ENCODE assay signal across 25 mouse cellular contexts in genomic region chr4:107196454-107196853, GRCm38 (mm10). TPM values are rescaled to one million over a fixed set of nuclear protein-coding genes. Genes with fewer than 3 reads are reported as not detected.
DNase-seq lines count a peak whose midpoint lies in the region; TF ChIP-seq lines count a peak whose summit lies in the region.
"Had no signal": no experiment of that assay in that cellular context is flagged by ENCODE, and none has a peak within 500 bp of the region (broad histone marks: within the 10 kb centered on the region; RNA-seq: fewer than 3 reads in every experiment).

No protein-coding gene starts in this region.

- 31% methylated on average over 2 of the region's 2 CpGs for WGBS in thymus, adult 2 months

- TF ChIP-seq POLR2A in thymus, adult 2 months (IDR thresholded peaks at IDR 0.05; ENCODE audit: control insufficient read depth, extremely low read depth, insufficient read depth, low read length, poor library complexity): no peak

- TF ChIP-seq CTCF in thymus, adult 2 months (IDR thresholded peaks at IDR 0.05; ENCODE audit: borderline replicate concordance, control insufficient read depth, extremely low read depth, insufficient read depth, low read length, poor library complexity): no peak

- H3K4me3 ChIP-seq in thymus, adult 2 months (ENCODE audit: control insufficient read depth, insufficient read depth, low read length): no peak overlapping the region
- H3K4me3 ChIP-seq: embryonic facial prominence, embryonic 10.5 days; embryonic facial prominence, embryonic 12.5 days; forebrain, embryonic 13.5 days; forebrain, embryonic 15.5 days had no signal

- peaks cover 93% of the 10 kb centered on the region for H3K36me3 ChIP-seq in thymus, adult 2 months (ENCODE audit: control insufficient read depth, insufficient read depth, low read length)

- peak; percentile 9 for DNase-seq in heart, adult 11 months
- DNase-seq in heart, adult 8-10 months (ENCODE audit: low spot score): no peak
- DNase-seq in thymus, postnatal 0 days (ENCODE audit: low spot score): peak; percentile 48
- no peak for DNase-seq in thymus, adult 2 months
- peak; percentile 38 for DNase-seq in naive thymus-derived CD4-positive, alpha-beta T cell, adult 2 months (ENCODE audit: low read depth)
- DNase-seq in left cerebral cortex, adult 9 months (ENCODE audit: low spot score in 2 of 2): no peak
- DNase-seq: adrenal gland, adult 8-10 months; adrenal gland, postnatal 14 days; adrenal gland, postnatal 36 days; B cell, adult 2 months; cerebellum, adult 11-12 months; cerebellum, adult 2 months; cerebellum, adult 9-10 months; cerebellum, postnatal 10 days; cerebellum, postnatal 25 days; forebrain, postnatal 0 days had no signal

- H3K4me1 ChIP-seq in thymus, adult 2 months (replicated peaks; ENCODE audit: control insufficient read depth, insufficient read depth, low read length): peaks cover 6% of the 10 kb centered on the region
- H3K4me1 ChIP-seq: embryonic facial prominence, embryonic 10.5 days; embryonic facial prominence, embryonic 12.5 days; forebrain, embryonic 13.5 days; forebrain, embryonic 15.5 days had no signal

- no peaks in the 10 kb centered on the region for H3K27me3 ChIP-seq in thymus, adult 2 months (ENCODE audit: control insufficient read depth, insufficient read depth, low read length)
- H3K27me3 ChIP-seq: embryonic facial prominence, embryonic 12.5 days; forebrain, embryonic 13.5 days; forebrain, embryonic 15.5 days had no signal

- H3K27ac ChIP-seq in thymus, adult 2 months (ENCODE audit: control insufficient read depth, insufficient read depth, low read length): no peak overlapping the region
- H3K27ac ChIP-seq: embryonic facial prominence, embryonic 10.5 days; embryonic facial prominence, embryonic 12.5 days; forebrain, embryonic 13.5 days; forebrain, embryonic 15.5 days had no signal

RNA-seq across cellular contexts. Expression of gene Ldlrad1, which starts 12.5 kb away (rescaled TPM):
- not detected for total RNA-seq in heart, adult 8-10 months (2022)
- polyA plus RNA-seq in thymus, postnatal 0 days (2015; fragmentation: Nextera tagmentation; extraction: Ambion mirVana): 0.19 and 0.38 TPM in 2 replicates
- 0.92 and 1.0 TPM in 2 replicates for polyA plus RNA-seq in thymus, adult 2 months (2012; rRNA removed)
- total RNA-seq: adrenal gland, adult 18-20 months; adrenal gland, adult 8-10 months; adrenal gland, postnatal 14 days; adrenal gland, postnatal 36 days; ES-E14; forebrain, postnatal 0 days had no signal
- polyA plus RNA-seq: cerebellum, adult 2 months; cortical plate, adult 2 months; embryonic facial prominence, embryonic 10.5 days; embryonic facial prominence, embryonic 12.5 days; embryonic facial prominence, embryonic 14.5 days; forebrain, embryonic 11.5 days; forebrain, embryonic 13.5 days; forebrain, embryonic 15.5 days; forebrain, postnatal 0 days had no signal

RNA-seq across cellular contexts. Expression of gene Tceanc2, which starts 17.5 kb away (rescaled TPM):
- 10 to 100 TPM; 10.7 to 15.1 (median 12.2) TPM for total RNA-seq in heart, adult 8-10 months (2022)
- polyA plus RNA-seq in thymus, postnatal 0 days (2015; fragmentation: Nextera tagmentation; extraction: Ambion mirVana): 48.4 and 67.1 TPM in 2 replicates
- polyA plus RNA-seq in thymus, adult 2 months (2012; rRNA removed): 13.8 and 14.7 TPM in 2 replicates

RNA-seq across cellular contexts. Expression of gene Tmem59, which starts 18.3 kb away (rescaled TPM):
- total RNA-seq in heart, adult 8-10 months (2022): 100 to 1,000 TPM; 121 to 126 (median 122) TPM
- polyA plus RNA-seq in thymus, postnatal 0 days (2015; fragmentation: Nextera tagmentation; extraction: Ambion mirVana): 373 and 377 TPM in 2 replicates
- 167 and 194 TPM in 2 replicates for polyA plus RNA-seq in thymus, adult 2 months (2012; rRNA removed)

RNA-seq across cellular contexts. Expression of gene Lrrc42, which starts 56.9 kb away (rescaled TPM):
- total RNA-seq in heart, adult 8-10 months (2022): 10 to 100 TPM in 2 of 4 experiments, 1 to 10 TPM in 2; 8.5 to 11.0 (median 10.2) TPM
- polyA plus RNA-seq in thymus, postnatal 0 days (2015; fragmentation: Nextera tagmentation; extraction: Ambion mirVana): 127 and 129 TPM in 2 replicates
- polyA plus RNA-seq in thymus, adult 2 months (2012; rRNA removed): 51.3 and 61.7 TPM in 2 replicates

RNA-seq across cellular contexts. Expression of gene Hspb11, which starts 56.9 kb away (rescaled TPM):
- 10 to 100 TPM; 10.1 to 12.3 (median 10.2) TPM for total RNA-seq in heart, adult 8-10 months (2022)
- 106 and 112 TPM in 2 replicates for polyA plus RNA-seq in thymus, postnatal 0 days (2015; fragmentation: Nextera tagmentation; extraction: Ambion mirVana)
- 8.5 and 8.9 TPM in 2 replicates for polyA plus RNA-seq in thymus, adult 2 months (2012; rRNA removed)

Comparison
In these comparisons a context has a peak if more than half of its experiments do, and no peak if none do; other contexts are left out.
1. DNase-seq: peak in heart, adult 11 months (single experiment), thymus, postnatal 0 days (single experiment) and naive thymus-derived CD4-positive, alpha-beta T cell, adult 2 months (single experiment); none in heart, adult 8-10 months (single experiment), thymus, adult 2 months (single experiment) and left cerebral cortex, adult 9 months (0 of 2).